Mouse (Mus musculus) forebrain, postnatal 0 days (tissue): ENCODE measurements at regions not wholly inside any gene's neighbourhood (a gene's known extent, or its start where the extent isn't known, plus 50 kb on each side); places are given as distances from the start of the nearest gene placed in this dataset.

Source experiments
- ATAC-seq: fragments of 200-750 bp; cut with Nextera tagmentation; 2 replicates; pipeline ENCODE4 v1.8.0; 2017; ENCODE audit warnings: mild to moderate bottlenecking, moderate library complexity
- DNase-seq: peaks from one replicate; pipeline ENCODE4 v3.0.0-alpha.2; 2015
- H3K27ac ChIP-seq: fragments of 300-500 bp; sonication (generic); 2 replicates; pipeline ENCODE4 v1.5.1; 2014; ENCODE audit warnings: low read depth, mild to moderate bottlenecking, antibody characterized with exemption, low read length, moderate library complexity, mixed read lengths
- H3K27me3 ChIP-seq: fragments of 300-500 bp; sonication (generic); 2 replicates; pipeline ENCODE4 v1.6.1; 2014; ENCODE audit warnings: mild to moderate bottlenecking, low read length, mixed read lengths; ENCODE audit not compliant: insufficient read depth
- H3K36me3 ChIP-seq: fragments of 300-500 bp; sonication (generic); 2 replicates; pipeline ENCODE4 v1.6.1; 2014; ENCODE audit warnings: mild to moderate bottlenecking, moderate library complexity; ENCODE audit not compliant: insufficient read depth
- H3K4me1 ChIP-seq: fragments of 300-500 bp; sonication (generic); 2 replicates; pipeline ENCODE4 v1.6.1; 2014; ENCODE audit warnings: antibody characterized with exemption; ENCODE audit not compliant: insufficient read depth
- H3K4me2 ChIP-seq: fragments of 300-500 bp; sonication (generic); 2 replicates; pipeline ENCODE4 v1.6.1; 2014; ENCODE audit warnings: low read depth, mild to moderate bottlenecking, moderate library complexity
- H3K4me3 ChIP-seq: fragments of 300-500 bp; sonication (generic); 2 replicates; pipeline ENCODE4 v1.5.1; 2014; ENCODE audit warnings: low read depth, low read length, mixed read lengths
- H3K9ac ChIP-seq: fragments of 300-500 bp; sonication (generic); 2 replicates; pipeline ENCODE4 v1.6.1; 2014; ENCODE audit warnings: mild to moderate bottlenecking
- H3K9me3 ChIP-seq: fragments of 300-500 bp; sonication (generic); 2 replicates; pipeline ENCODE4 v1.6.1; 2016; ENCODE audit warnings: low read length
- CTCF ChIP-seq: sonication (generic); IDR thresholded peaks from 2 replicates; pipeline ENCODE4 v1.5.1; 2016; ENCODE audit warnings: antibody characterized with exemption, control low read depth, low read depth
- WGBS: fragments of 180-500 bp; shearing (Covaris S2); extraction: QIAGEN DNeasy Blood & Tissue Kit; methylation state at CpG from one replicate; pipeline ENCODE4 v1.1.7; 2014; 5-methylcytosine and 5-hydroxymethylcytosine counted together

DNA sequence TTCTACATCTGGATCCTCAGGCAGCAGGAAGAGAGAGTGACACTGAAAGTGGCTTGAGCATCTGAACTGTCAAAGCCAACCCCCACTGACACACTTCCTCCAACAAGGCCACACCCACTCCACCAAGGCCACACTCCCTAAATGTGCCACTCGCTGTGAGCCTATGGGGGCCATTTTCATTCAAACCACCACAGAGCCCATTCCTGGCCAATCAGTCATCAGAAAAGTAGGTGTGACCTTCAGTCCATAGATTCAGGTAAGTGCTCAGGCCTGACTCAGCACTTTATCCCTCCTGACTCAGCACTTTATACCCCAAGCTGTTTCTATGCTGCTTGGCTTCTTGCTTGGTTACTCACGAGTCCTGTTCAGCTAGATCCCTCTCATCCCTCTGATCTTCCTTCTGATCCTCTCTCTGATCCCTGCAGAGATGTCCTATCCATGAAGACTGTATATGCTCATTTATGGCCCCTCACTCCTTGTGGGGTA lies 121.6 kb upstream of the Pmepa1 start:
- H3K4me1 ChIP-seq: 0 out of 2 replicates have a peak, but pooled peaks cover 3% of the 10 kb centered on the region
- ATAC-seq (no peak), DNase-seq (no peak)
- no peak overlapping the region for H3K4me3 ChIP-seq
- H3K9me3 ChIP-seq: no peaks in the 10 kb centered on the region
- no peak overlapping the region for H3K4me2 ChIP-seq
- no peaks in the 10 kb centered on the region for H3K27me3 ChIP-seq
- no peak overlapping the region for H3K27ac ChIP-seq
- no peaks in the 10 kb centered on the region for H3K36me3 ChIP-seq
- no peak for TF ChIP-seq CTCF
- H3K9ac ChIP-seq: no peak overlapping the region
- WGBS: 92% methylated on average over 2 of the region's 2 CpGs

DNA sequence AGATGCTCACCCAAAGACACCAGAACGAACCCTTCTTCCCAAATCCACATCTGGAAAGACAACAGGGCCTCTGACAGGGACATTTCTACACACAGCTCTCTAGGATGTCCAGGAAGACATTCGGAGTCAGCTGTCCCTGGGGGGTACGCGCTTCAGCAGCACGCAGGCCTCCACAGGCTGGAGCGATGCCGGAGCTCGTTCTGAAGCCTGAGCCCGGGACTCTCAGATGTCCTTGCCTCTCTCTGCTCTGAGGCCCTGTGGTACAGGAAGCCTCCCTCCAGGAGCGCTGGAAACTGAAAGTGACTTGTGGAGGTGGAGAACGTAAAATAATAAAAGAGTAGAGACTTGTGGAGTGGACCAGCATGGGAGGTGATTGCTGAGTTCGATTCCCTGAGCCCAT lies 116.8 kb upstream of the 1700021F07Rik start:
- ATAC-seq (no peak), DNase-seq (no peak)
- 71% methylated on average over 12 of the region's 12 CpGs for WGBS
- Histone ChIP-seq H3K27ac (no peak overlapping the region), H3K27me3 (no peaks in the 10 kb centered on the region), H3K4me2 (no peak overlapping the region), H3K36me3 (no peaks in the 10 kb centered on the region), H3K4me3 (no peak overlapping the region), H3K9ac (no peak overlapping the region), H3K9me3 (no peaks in the 10 kb centered on the region), H3K4me1 (0 out of 2 replicates have a peak, but pooled peaks cover 7% of the 10 kb centered on the region)
- no peak for TF ChIP-seq CTCF

DNA sequence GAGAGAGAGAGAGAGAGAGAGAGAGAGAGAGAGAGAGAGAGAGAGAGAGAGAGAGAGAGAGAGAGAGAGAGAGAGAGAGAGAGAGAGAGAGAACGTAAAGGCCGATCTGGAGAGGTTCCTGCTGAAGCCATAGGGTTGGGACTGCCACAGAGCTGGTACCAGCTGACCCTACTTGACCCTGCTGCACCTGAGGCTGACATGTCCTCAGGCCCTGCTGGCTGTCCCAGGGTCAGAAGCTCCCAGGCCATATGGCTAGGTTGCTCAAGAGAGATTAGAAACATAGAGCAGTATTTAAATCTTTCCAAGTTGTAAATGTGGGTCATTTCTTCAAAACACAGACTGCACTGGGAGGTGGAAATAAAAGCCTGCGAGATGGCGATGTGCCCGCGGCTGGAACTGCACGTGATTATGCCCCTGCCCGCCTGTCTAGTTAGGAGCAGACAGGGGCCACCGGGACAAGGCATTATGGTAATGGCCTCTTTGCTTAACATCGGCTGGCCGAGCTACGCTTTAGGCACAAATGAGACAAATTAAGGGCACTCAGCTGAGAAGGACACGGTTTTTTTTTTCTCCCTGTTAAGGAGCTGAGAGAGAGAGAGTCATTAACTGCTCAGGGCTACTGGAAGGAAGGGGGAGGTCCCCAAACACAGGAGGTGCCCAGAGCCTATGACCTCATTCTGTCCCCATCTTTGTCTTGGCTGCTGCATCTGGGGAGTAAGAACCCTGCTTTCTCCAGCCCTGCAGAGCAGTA lies 115.9 kb upstream of the 1700021F07Rik start:
- H3K4me2 ChIP-seq: no peak overlapping the region

DNA sequence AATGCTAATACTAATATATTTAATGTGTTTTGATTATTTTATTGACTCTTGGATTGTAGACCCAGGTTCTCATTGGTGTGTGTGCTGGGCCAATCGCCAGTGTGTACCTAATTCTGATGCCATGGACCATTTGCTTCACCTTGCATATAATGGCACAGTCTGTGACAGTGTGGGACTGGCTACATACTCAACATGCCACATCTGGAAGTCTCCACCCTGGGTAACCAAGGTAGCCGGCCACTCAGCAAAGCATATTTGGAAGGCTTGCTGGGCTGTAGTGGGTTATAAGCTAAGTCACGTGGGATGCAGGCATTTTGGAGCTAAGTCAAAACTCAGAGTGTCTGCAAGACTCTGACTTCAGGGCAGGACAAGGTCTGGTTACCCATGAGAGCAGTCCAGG lies 115.3 kb upstream of the 1700021F07Rik start:
- Histone ChIP-seq H3K36me3 (no peaks in the 10 kb centered on the region), H3K4me1 (0 out of 2 replicates have a peak, but pooled peaks cover 7% of the 10 kb centered on the region), H3K4me3 (no peak overlapping the region), H3K9ac (no peak overlapping the region), H3K27ac (0 out of 2 replicates have a peak overlapping the region, but pooled peaks have one; percentile 15), H3K4me2 (no peak overlapping the region), H3K27me3 (no peaks in the 10 kb centered on the region), H3K9me3 (no peaks in the 10 kb centered on the region)
- DNase-seq: no peak
- ATAC-seq: peak; percentile 56
- 37% methylated on average over 3 of the region's 3 CpGs for WGBS
- TF ChIP-seq CTCF: no peak

More for the DNA sequence above, 115.9 kb upstream of the 1700021F07Rik start:
- 0 out of 2 replicates have a peak, but pooled peaks cover 7% of the 10 kb centered on the region for H3K4me1 ChIP-seq
- H3K27me3 ChIP-seq: no peaks in the 10 kb centered on the region
- 0 out of 2 replicates have a peak overlapping the region, but pooled peaks have one; percentile 15 for H3K27ac ChIP-seq
- DNase-seq (peak; percentile 72), ATAC-seq (peak; percentile 88)
- H3K9ac ChIP-seq: no peak overlapping the region
- no peak for TF ChIP-seq CTCF
- H3K4me3 ChIP-seq: no peak overlapping the region
- no peaks in the 10 kb centered on the region for H3K9me3 ChIP-seq
- WGBS: 7% methylated on average over 13 of the region's 13 CpGs
- H3K36me3 ChIP-seq: no peaks in the 10 kb centered on the region

DNA sequence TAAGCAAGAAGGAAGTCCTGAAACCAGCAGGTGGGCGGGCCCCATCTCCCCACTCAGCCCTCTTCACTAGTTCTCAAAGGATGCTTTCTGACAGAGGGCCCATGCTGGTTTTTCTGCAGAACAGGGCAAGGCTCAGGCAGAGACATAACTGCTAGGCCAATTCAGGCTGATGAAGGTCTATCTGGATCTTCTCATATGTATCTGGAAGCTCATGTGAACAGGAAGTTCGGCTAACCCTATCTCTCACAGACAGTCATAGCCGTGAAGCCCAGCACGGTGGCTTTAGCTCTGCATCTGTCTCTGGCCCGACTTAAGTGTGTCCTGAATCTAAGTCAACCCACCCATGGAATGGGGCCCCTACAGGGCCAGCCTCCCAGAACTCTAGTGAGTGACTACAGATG lies 113.7 kb upstream of the 1700021F07Rik start:
- Histone ChIP-seq H3K4me1 (0 out of 2 replicates have a peak, but pooled peaks cover 7% of the 10 kb centered on the region), H3K4me2 (no peak overlapping the region), H3K9me3 (no peaks in the 10 kb centered on the region), H3K27me3 (no peaks in the 10 kb centered on the region), H3K4me3 (no peak overlapping the region), H3K9ac (no peak overlapping the region), H3K27ac (no peak overlapping the region), H3K36me3 (no peaks in the 10 kb centered on the region)
- no peak for TF ChIP-seq CTCF
- no peak for DNase-seq
- no peak for ATAC-seq
- 90% methylated on average over 5 of the region's 5 CpGs for WGBS

DNA sequence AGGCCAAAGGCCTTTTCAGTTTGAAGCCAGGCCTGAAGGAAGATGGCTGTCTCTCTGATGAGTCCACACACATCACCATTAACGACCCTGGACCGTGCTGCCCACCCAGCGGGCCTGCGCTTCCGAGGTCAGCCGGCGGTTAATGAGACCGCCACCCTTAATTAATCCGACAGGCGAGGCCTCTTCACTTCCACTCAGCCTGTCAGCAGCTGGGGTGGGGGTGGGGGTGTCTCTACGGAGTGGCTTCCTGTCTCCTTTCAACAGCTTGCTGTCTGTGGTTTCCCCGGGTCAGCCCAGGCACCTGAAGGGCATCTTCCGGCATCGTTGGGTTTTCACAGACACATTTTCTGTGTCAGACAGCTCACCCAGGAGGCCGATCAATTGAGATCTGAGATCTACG lies 113.0 kb upstream of the 1700021F07Rik start:
- DNase-seq: no peak
- ATAC-seq: no peak
- no peak overlapping the region for H3K4me3 ChIP-seq
- H3K27ac ChIP-seq: no peak overlapping the region
- 29% methylated on average over 16 of the region's 16 CpGs for WGBS
- no peak overlapping the region for H3K9ac ChIP-seq
- no peaks in the 10 kb centered on the region for H3K36me3 ChIP-seq
- 0 out of 2 replicates have a peak, but pooled peaks cover 7% of the 10 kb centered on the region for H3K4me1 ChIP-seq
- H3K27me3 ChIP-seq: no peaks in the 10 kb centered on the region
- TF ChIP-seq CTCF: no peak
- H3K4me2 ChIP-seq: no peak overlapping the region
- H3K9me3 ChIP-seq: no peaks in the 10 kb centered on the region

DNA sequence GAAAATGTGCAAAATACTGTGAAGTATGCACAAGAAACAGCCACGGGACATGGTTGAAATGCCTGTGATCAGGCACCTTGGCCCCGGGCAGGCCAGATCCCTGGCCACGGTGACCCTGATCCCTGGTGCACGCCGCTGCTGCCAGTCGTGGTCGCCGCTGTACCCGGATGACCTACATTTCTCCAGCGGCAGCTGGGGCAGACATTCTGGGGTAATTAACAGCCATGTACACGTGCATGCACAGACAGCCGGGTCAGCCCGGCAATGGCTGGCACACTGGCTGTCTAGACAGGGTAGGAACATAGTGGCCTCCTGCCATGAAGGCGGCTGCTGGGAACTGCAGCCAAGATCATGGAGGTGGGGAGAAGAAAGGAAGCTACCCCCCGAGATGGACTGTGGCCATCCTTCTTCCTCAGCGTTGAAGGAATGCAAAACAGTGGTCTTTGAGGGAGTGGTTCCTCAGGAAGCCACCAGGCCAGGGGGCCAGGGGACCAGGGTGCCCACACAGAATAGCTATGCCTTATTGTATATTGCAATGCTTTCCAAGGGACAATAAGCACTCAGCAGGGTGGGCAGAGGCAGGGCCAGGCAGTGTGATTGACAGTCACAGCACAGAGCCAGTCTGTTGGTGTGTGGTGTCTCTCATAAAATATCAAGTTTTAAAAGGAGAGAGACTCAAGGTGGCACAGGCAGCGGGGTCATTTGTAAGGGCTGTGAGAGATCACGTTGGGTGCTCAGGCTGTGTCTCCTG lies 108.3 kb upstream of the 1700021F07Rik start:
- no peaks in the 10 kb centered on the region for H3K4me1 ChIP-seq
- H3K4me2 ChIP-seq: no peak overlapping the region
- ATAC-seq (peak; percentile 95), DNase-seq (peak; percentile 78)
- 30% methylated on average over 18 of the region's 18 CpGs for WGBS
- H3K27me3 ChIP-seq: no peaks in the 10 kb centered on the region
- peak; percentile 2; the same call in 1 of the 2 replicates for TF ChIP-seq CTCF
- H3K27ac ChIP-seq: no peak overlapping the region
- H3K4me3 ChIP-seq: no peak overlapping the region
- no peaks in the 10 kb centered on the region for H3K9me3 ChIP-seq
- H3K9ac ChIP-seq: no peak overlapping the region; the same call in 1 of the 2 replicates
- no peaks in the 10 kb centered on the region for H3K36me3 ChIP-seq
